Mouse (Mus musculus): ENCODE data around the gene Fosl2.

GRCm38 (mm10) chr5:32127226-32127625 lies 8.4 kb upstream of the Fosl2 start:
- TF ChIP-seq CTCF (IDR thresholded peaks at IDR 0.05; ENCODE audit: borderline replicate concordance, control insufficient read depth, extremely low read depth, insufficient read depth, low read length, poor library complexity) (no peak), POLR2A (IDR thresholded peaks at IDR 0.05; ENCODE audit: control insufficient read depth, extremely low read depth, insufficient read depth, low read length, poor library complexity) (no peak)
